Mouse (Mus musculus) adrenal gland, adult 2 months (tissue): Measurements from ENCODE around the gene Fli1. TPM values are rescaled to one million over a fixed set of nuclear protein-coding genes. Genes with fewer than 3 reads are reported as not detected.
A peak's percentile ranks its signal among the peaks of the same experiment; 100 is the strongest.

ENCODE experiments used
- DNase-seq: peaks from one replicate; pipeline ENCODE4 v3.0.0; 2021
- polyA plus RNA-seq: library from polyadenylated mRNA; depleted of rRNA; stranded (reverse); fragments of >200 nt; gene quantifications from 2 replicates; pipeline ENCODE4 v1.2.3, GENCODE M21; 2012
- total RNA-seq, 2 experiments: library from RNA; stranded (reverse); gene quantifications; 2 replicates each; pipeline ENCODE4 v1.2.3; 2021

Gene Fli1
- total and polyA plus RNA-seq, 3 experiments, result 3.0 to 20.0 (median 10.5) TPM

- DNase-seq, result no peak
Observed at GRCm38 (mm10) chr9:32502256-32503010, 40.2 kb downstream of the Fli1 start.

- DNase-seq, result no peak
Observed at GRCm38 (mm10) chr9:32500886-32501285, 41.8 kb downstream of the Fli1 start.

- DNase-seq, result no peak
Observed at GRCm38 (mm10) chr9:32500063-32500462, 42.6 kb downstream of the Fli1 start.

- DNase-seq, result no peak
Observed at GRCm38 (mm10) chr9:32499469-32499868, 43.2 kb downstream of the Fli1 start.

- DNase-seq, result no peak
Observed at GRCm38 (mm10) chr9:32495643-32495997, 47.0 kb downstream of the Fli1 start.

GRCm38 (mm10) chr9:32494891-32495642 lies 47.6 kb downstream of the Fli1 start:
- DNase-seq, result no peak

- no peak for DNase-seq
Observed at GRCm38 (mm10) chr9:32493588-32494423, 48.9 kb downstream of the Fli1 start.

GRCm38 (mm10) chr9:32492753-32493152 lies 49.9 kb downstream of the Fli1 start:
- no peak for DNase-seq

GRCm38 (mm10) chr9:32491484-32491883 lies 51.2 kb downstream of the Fli1 start:
- no peak for DNase-seq

GRCm38 (mm10) chr9:32489794-32490358 lies 52.8 kb downstream of the Fli1 start:
- no peak for DNase-seq

GRCm38 (mm10) chr9:32489315-32489714 lies 53.3 kb downstream of the Fli1 start:
- no peak for DNase-seq

GRCm38 (mm10) chr9:32488627-32489026 lies 54.0 kb downstream of the Fli1 start:
- DNase-seq, result no peak

- no peak for DNase-seq
Observed at GRCm38 (mm10) chr9:32487823-32488222, 54.8 kb downstream of the Fli1 start.

GRCm38 (mm10) chr9:32487401-32487800 lies 55.3 kb downstream of the Fli1 start:
- no peak for DNase-seq

- DNase-seq, result no peak
Observed at GRCm38 (mm10) chr9:32480418-32480817, 62.2 kb downstream of the Fli1 start.

- no peak for DNase-seq
Observed at GRCm38 (mm10) chr9:32478799-32479198, 63.9 kb downstream of the Fli1 start.

GRCm38 (mm10) chr9:32478087-32478486 lies 64.6 kb downstream of the Fli1 start:
- peak; percentile 47 for DNase-seq

GRCm38 (mm10) chr9:32476604-32477003 lies 66.1 kb downstream of the Fli1 start:
- DNase-seq, result no peak

GRCm38 (mm10) chr9:32474621-32475390 lies 67.9 kb downstream of the Fli1 start:
- peak; percentile 25 for DNase-seq

GRCm38 (mm10) chr9:32472346-32472745 lies 70.3 kb downstream of the Fli1 start:
- no peak for DNase-seq

- no peak for DNase-seq
Observed at GRCm38 (mm10) chr9:32469123-32469751, 73.4 kb downstream of the Fli1 start.
